Mouse (Mus musculus) adrenal gland, postnatal 25 days (tissue): Measurements from ENCODE around the gene Hpgd. TPM values are rescaled to one million over a fixed set of nuclear protein-coding genes. Genes with fewer than 3 reads are reported as not detected.

Source experiments
- DNase-seq: peaks from one replicate; pipeline ENCODE4 v3.0.0; 2021; ENCODE audit warnings: mixed read lengths
- total RNA-seq: library from RNA; stranded (reverse); gene quantifications from 2 replicates; pipeline ENCODE4 v1.2.3, GENCODE M21; 2021

The Hpgd gene
- total RNA-seq, 1 experiment from 2014 or later, result 5.7 TPM

DNA sequence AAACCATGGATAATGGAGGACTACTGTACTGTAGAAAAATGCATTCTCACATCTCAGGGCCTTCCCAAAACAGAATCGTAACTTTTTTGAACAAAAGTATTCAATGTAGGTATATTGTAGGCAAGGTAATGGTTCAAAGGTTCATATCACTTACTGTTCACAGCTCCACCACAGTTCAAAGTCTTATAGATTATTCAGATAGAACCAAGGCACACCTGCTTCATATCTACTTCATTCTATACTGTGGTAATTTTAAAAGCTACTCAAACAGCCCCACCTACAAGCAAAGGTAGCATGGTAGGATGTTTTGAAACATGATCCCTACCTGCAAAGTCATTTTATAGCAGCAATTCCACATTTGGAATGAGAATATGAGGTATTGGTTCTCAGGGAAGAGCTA lies 28.9 kb downstream of the Hpgd start:
- DNase-seq, result no peak

DNA sequence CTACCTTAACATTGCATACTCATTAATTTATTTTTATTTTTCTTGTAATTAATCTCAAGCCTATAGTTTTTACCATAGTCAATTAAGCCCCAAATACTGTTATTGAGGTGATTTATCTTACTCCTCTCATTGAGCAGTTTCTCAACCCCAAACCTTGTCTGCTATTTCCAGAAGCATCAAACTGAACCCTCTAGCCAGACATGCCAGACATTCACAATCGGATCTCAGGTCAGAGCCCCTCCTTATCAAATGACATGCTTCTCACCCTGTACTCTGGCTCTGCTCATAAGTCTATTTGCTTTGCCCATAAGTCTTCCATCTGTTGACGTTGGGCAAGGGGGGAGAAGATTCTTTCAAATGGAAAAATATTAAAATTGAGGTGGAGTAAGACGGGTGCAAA lies 33.3 kb downstream of the Hpgd start:
- DNase-seq, result no peak

- DNase-seq, result no peak
These were observed 33.8 kb downstream of the Hpgd start for GRCm38 (mm10) chr8:56328130-56328542.

DNA sequence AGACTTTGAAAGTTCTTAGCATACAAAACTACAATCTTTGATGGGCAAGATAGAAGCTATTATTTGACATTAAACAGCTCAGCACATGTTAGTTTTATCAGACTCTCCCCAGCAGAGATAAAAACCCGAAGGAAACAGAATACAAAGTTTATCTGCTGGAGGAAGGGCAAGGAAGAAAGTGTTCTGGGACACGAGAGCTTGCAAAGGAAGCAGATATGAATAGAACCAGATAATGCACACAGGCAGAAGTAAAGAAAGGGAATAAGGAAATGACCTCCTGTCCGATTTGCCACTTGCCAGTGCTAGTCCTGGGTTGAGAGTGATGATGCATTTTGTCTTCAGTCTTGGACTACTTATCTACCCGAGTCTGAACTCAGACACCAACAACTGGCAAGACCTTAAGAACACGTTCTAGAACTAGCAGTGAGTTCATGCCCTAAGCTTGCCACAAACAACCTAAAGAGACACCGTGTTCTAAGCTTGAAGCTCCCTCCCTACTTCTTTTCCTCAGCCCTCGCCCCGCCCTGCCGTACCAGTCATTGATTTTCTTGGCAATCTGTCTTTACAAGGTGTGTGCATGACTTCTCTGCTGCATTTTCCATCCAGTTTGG lies 41.1 kb downstream of the Hpgd start:
- no peak for DNase-seq

GRCm38 (mm10) chr8:56336771-56337170 lies 42.4 kb downstream of the Hpgd start:
- no peak for DNase-seq

DNA sequence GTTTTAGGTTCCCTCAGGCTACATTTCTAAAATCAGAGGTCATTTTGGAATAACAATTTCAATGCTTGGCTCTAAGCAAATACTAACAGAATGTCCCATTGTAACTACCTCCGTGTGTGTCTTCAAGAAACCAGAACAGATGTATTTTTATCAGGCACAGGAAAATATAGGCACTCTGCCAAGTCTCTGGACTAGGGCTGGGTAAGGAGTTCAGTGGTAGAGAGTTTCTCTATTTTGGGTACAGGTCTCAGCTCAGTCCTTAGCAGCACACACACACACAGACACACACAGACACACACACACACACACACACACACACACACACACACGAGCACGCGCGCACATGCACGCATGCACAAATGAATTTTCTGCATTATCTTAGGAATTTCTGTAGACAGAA lies 49.1 kb downstream of the Hpgd start:
- no peak for DNase-seq

DNA sequence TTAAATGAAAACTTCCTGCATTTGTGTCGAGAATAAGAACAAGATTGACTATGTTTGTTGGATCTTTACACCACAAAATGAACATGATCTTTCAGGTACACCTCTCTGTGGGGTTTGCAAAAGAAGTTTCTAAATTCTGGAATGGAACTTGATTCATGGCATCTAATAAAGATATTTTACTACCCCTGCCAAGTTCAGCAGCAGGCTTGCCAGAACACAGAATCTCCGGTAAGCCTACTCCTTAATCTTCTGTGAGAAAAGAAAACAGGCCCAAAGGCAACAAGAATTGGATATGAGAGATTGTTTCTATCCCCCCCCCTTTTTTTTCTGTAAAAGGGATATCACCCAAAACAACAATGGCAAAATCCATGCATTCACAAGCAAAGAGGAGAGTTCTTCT lies 49.6 kb downstream of the Hpgd start:
- no peak for DNase-seq

- DNase-seq, result no peak
These were observed 50.0 kb downstream of the Hpgd start for GRCm38 (mm10) chr8:56344359-56344758.

DNA sequence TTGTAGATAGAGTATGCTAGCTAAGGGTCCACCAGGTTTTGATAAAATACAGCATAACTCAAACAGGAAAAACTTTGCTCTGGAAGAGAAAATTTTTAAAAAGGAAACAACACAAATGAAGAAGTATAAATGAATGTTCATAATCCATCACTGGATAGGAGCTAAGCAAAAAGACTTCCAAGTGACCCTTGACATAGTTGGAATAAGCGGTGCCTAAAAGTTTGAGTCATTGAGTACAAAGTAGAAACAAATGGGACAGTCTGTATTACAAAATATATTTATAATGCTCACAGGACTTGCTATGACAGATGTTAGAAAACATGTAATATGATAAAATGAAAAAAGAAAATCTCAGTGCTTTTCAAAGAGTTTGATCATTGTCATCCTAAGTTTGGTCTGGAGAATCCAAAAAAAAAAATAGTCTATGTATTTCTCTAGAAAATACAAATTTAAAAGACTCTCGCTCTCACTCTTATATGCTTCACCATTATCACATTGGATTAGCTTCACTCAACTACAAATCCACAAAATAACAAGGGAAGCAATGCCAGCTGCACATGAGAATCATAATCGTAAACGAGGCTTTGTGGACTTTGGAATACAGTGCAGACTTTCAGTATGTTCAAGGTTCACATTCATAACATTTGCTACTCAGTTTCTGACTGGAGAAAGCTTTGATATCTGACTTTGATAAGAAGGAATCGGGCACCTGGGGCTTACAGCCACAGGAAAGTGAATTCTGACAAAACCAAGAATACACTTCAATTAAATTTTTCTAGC lies 51.4 kb downstream of the Hpgd start:
- no peak for DNase-seq

DNA sequence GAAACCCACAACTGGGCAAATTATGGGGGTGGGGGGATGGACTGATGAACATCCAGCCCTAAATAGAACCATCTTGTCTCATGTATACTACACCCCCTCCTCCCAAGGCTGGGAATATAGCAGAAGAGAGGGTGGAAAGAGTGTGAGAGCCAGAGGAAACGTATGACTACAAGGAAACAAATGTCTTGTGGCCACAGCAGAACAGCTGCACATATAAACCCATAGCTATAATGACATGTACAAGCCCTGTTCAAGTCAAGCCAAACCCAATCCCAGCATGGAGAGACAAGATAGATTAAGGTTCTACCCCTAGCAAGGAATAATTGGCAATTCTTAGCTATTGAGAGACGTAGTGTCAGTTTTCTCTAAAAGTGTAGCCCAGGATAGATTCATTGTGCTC lies 68.8 kb downstream of the Hpgd start:
- no peak for DNase-seq
